Mouse (Mus musculus): ENCODE measurements around the gene Psmd7. TPM values are rescaled to one million over a fixed set of nuclear protein-coding genes. Genes with fewer than 3 reads are reported as not detected.
A peak's percentile ranks its signal among the peaks of the same experiment; 100 is the strongest.

Psmd7 gene
- polyA plus RNA-seq, 1 experiment from 2014 or later: 399 TPM

DNA sequence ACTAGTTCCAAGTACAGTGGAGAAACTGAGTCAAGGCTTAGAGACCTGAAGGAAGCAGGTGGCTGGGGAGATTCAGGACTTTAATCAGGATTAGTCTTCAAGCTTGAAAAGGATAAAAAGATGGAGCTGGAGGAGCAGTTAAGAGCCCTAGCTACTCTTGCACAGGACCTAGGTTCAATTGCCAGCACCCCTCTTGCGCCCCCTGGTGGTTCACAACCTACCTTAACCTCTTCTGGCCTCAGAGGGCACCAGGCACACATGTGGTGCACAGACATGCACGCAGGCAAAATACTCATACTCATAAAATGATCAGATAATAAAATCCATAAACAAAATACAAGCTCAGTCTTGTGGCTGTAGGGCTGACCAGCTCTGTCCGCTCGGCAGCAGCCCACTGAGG is 15.8 kb downstream of the Psmd7 start:
- no peaks in the 10 kb centered on the region for H3K27me3 ChIP-seq (ENCODE audit: low read depth, poor library complexity, severe bottlenecking)
- no peak overlapping the region for H3K4me3 ChIP-seq
- H3K4me1 ChIP-seq: peaks cover 14% of the 10 kb centered on the region
- H3K36me3 ChIP-seq: no peaks in the 10 kb centered on the region
- H3K9me3 ChIP-seq (replicated peaks): no peaks in the 10 kb centered on the region
- DNase-seq (ENCODE audit: low spot score): peak; percentile 86
- WGBS: 51% methylated on average over 4 of the region's 4 CpGs
- H3K27ac ChIP-seq: no peak overlapping the region

DNA sequence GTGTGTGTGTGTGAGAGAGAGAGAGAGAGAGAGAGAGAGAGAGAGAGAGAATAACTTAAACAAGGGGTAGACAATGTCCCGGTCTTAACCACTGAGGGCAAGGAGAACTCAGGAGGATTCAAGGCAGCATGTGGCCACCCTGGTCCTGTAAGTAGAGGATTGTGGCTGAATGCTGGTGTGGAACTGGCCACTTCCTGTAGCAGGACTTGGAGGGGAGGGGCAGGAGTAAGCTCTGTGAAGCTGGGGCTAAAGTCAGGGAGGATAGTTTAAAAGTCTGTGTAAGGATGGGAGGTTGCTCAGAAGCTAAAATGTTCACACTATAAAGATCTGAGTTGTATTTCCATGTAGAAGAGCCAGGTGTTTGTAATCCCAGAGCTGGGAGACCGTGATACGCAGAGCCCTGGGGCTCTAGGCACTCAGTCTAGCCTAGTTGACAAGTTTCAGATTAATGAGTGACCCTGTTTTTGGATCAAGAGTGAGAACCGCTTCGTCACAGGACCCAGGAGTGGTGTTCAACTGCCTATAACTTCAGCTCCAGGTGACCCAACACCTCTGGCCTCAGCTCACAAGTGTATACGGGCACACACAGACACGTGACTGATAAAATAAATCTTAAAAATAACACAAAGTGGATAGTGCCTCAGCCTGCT is 16.7 kb downstream of the Psmd7 start:
- Histone ChIP-seq H3K4me3 (no peak overlapping the region), H3K27ac (peak overlapping the region; percentile 32; the same call in 1 of the 2 replicates), H3K36me3 (no peaks in the 10 kb centered on the region), H3K9me3 (replicated peaks) (no peaks in the 10 kb centered on the region), H3K4me1 (peaks cover 12% of the 10 kb centered on the region), H3K27me3 (ENCODE audit: low read depth, poor library complexity, severe bottlenecking) (no peaks in the 10 kb centered on the region)
- no peak for DNase-seq (ENCODE audit: low spot score)
- WGBS: 83% methylated on average over 7 of the region's 7 CpGs

DNA sequence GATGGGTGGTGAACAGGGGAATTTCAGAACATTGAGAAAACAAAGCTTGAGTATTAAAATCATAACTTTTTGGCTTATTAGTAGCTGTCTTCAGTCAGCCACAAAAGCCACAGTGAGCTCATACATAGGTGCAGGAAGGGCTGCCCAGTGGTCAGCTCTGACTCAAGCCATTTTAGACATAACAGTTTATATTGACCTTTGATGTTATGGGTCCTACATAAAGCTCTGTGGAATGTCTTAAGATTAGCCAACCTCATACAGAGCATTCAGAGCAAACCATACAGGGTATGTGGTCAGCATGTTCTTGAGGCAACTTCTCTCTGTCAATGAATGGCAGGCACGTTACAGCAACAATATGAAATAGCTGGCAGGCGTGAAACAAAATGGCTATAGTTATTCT is 17.2 kb downstream of the Psmd7 start:
- DNase-seq (ENCODE audit: low spot score): no peak
- no peak overlapping the region for H3K4me3 ChIP-seq
- 91% methylated on average over 2 of the region's 2 CpGs for WGBS

DNA sequence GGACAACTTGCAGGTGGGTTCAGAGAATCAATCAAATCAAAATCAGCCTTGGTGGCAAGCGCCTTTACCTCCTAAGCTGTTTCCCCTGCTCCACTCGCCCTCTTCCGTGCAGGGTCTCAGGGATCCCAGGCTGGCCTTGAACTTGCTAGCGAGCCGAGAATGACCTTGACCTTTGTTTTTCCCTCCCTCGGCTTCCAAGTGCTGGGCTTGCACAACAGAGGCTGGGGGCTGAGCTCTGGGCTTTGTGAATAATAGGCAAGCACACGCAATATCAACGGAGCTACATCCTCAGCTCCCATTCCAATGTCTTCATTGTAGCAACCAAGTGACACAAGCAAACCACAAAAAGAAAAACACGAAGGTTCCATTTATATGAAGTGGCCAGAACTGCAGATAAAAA is 26.1 kb downstream of the Psmd7 start:
- Histone ChIP-seq H3K27ac (peak overlapping the region; percentile 79; the same call in 1 of the 2 replicates), H3K27me3 (ENCODE audit: low read depth, poor library complexity, severe bottlenecking) (no peaks in the 10 kb centered on the region), H3K36me3 (peaks cover 13% of the 10 kb centered on the region), H3K4me1 (peaks cover 28% of the 10 kb centered on the region), H3K9me3 (replicated peaks) (no peaks in the 10 kb centered on the region), H3K4me3 (no peak overlapping the region)
- WGBS: 76% methylated on average over 9 of the region's 9 CpGs
- DNase-seq (ENCODE audit: low spot score): no peak

More for the DNA sequence above, 17.2 kb downstream of the Psmd7 start:
- H3K27ac ChIP-seq: 0 out of 2 replicates have a peak overlapping the region, but pooled peaks have one; percentile 32
- H3K4me1 ChIP-seq: peaks cover 7% of the 10 kb centered on the region; the same call in 1 of the 2 replicates
- H3K36me3 ChIP-seq: no peaks in the 10 kb centered on the region
- H3K27me3 ChIP-seq (ENCODE audit: low read depth, poor library complexity, severe bottlenecking): no peaks in the 10 kb centered on the region
- H3K9me3 ChIP-seq (replicated peaks): no peaks in the 10 kb centered on the region

DNA sequence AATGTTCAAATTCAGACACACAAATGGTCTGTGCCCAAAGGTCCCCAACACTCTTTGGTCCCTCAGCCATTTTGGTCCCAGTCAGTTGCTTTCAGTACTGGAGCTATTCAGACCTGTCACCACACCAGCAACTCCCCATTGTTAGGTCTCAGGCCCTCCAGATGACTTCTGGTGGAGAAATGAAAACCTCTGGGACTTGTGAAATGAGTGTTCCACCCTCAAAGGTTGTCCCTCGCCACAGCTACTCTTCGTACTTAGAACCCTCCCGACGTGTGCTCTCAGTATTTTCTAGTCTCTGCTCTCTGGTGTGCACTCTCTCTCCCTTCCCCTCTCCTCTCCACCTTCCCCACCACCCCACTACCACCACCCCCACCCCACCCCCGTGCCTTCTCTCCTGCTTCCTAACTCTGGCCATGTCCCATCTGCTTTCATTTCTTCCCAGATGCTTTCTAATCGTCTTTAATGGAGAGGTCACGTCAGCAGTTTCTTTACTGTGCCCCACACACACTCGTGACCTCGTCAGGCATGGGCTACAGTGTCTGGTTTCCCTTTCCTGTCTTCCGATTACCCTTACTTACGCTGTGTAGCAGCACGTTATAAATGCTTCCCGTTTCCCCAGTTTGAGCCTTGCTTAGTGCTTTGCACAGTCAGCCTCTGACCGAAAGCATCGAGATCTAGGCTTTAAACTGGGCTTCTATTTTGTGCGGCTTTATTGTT is 27.3 kb downstream of the Psmd7 start:
- 38% methylated on average over 16 of the region's 16 CpGs for whole genome bisulfite sequencing

DNA sequence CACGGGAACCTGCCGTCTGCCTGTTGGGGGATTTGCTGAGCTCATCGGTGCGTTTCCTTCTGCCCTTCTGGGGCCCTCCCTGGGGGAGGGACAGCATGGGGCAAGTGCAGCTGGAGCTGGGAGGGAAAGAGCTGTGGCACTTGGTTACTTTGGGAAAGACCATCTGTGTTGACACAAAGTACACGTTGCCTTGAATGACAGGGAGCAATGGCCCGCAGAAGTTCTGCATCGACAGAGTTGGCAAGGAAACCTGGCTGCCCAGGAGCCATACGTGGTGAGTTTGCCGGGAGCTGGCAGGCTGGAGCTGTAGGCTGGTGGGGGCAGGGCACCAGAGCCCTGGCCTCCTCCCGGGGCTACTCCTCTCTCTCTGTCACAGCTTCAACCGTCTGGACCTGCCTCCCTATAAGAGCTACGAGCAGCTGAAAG is 31.7 kb downstream of the Psmd7 start:
- no peaks in the 10 kb centered on the region for H3K9me3 ChIP-seq (replicated peaks)
- no peak overlapping the region for H3K4me3 ChIP-seq
- 59% methylated on average over 12 of the region's 12 CpGs for WGBS
- peaks cover 33% of the 10 kb centered on the region for H3K4me1 ChIP-seq
- no peak overlapping the region for H3K27ac ChIP-seq
- no peak for DNase-seq (ENCODE audit: low spot score)
- peaks cover 66% of the 10 kb centered on the region for H3K36me3 ChIP-seq
- no peaks in the 10 kb centered on the region for H3K27me3 ChIP-seq (ENCODE audit: low read depth, poor library complexity, severe bottlenecking)

More for the DNA sequence above, 27.3 kb downstream of the Psmd7 start:
- Histone ChIP-seq H3K36me3 (peaks cover 25% of the 10 kb centered on the region), H3K4me3 (no peak overlapping the region), H3K4me1 (peaks cover 36% of the 10 kb centered on the region), H3K9me3 (replicated peaks) (no peaks in the 10 kb centered on the region), H3K27ac (peak overlapping the region; percentile 79), H3K27me3 (ENCODE audit: low read depth, poor library complexity, severe bottlenecking) (no peaks in the 10 kb centered on the region)
- no peak for DNase-seq (ENCODE audit: low spot score)

DNA sequence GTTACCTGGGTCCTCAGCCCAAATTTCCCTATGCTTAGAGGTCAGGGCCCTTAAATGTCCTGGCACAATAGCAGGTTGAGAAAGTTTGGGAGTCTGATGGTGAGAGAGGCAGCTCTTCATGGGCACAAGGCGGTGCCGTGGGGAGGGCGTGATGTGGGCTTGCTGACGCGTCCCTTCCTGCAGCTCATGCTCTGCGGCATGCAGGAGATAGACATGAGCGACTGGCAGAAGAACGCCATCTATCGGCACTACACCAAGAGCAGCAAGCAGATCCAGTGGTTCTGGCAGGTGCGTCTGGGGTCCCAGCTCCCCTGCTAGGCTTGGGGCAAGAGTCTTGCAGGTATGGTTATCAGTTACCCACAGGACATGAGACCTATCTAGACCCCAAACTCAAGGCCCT is 33.0 kb downstream of the Psmd7 start:
- H3K27ac ChIP-seq: no peak overlapping the region
- H3K9me3 ChIP-seq (replicated peaks): no peaks in the 10 kb centered on the region
- WGBS: 91% methylated on average over 10 of the region's 10 CpGs
- no peaks in the 10 kb centered on the region for H3K27me3 ChIP-seq (ENCODE audit: low read depth, poor library complexity, severe bottlenecking)
- peaks cover 79% of the 10 kb centered on the region for H3K36me3 ChIP-seq
- H3K4me1 ChIP-seq: peaks cover 21% of the 10 kb centered on the region
- H3K4me3 ChIP-seq: no peak overlapping the region
- DNase-seq (ENCODE audit: low spot score): no peak

DNA sequence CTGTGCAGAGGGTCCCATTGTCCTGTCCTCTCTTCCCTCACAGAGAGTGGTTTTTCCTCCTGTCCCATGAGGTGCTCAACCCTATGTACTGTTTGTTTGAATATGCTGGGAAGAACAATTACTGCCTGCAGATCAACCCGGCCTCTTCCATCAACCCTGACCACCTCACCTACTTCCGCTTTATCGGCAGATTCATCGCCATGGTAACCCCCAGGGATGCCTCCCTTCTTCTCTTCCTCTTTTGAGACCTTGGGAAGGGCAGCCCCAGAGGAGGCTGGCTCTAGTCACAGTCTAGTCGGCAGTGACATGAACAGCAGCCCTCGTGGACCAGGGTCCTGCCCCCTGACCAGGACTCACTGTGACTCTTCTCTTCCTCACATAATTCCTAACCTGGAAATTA is 36.0 kb downstream of the Psmd7 start:
- H3K9me3 ChIP-seq (replicated peaks): no peaks in the 10 kb centered on the region
- no peaks in the 10 kb centered on the region for H3K27me3 ChIP-seq (ENCODE audit: low read depth, poor library complexity, severe bottlenecking)
- DNase-seq (ENCODE audit: low spot score): no peak
- H3K36me3 ChIP-seq: peaks cover 96% of the 10 kb centered on the region
- H3K4me1 ChIP-seq: peaks cover 13% of the 10 kb centered on the region
- H3K27ac ChIP-seq: no peak overlapping the region
- WGBS: 90% methylated on average over 6 of the region's 6 CpGs
- no peak overlapping the region for H3K4me3 ChIP-seq

DNA sequence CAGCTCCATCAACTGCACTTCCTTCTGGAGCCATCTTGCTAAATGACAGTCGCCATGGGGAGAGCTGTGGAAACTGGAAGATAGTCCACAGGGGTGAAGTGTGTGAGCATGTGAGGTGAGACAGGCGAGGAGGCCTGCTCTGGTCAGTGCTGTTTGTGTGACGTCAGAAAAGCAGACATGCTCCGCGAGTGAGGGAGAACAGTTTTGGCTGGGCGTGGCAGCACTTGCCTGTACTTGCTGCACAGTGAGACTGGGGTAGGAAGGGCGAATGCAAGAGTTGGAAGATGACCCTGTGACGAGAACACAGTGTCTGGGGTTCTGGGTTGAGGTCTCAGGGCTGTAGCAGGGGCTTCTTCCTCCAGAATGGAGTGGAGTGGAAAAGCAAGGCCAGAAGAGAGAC is 41.4 kb downstream of the Psmd7 start:
- Histone ChIP-seq H3K9me3 (replicated peaks) (no peaks in the 10 kb centered on the region), H3K27ac (peak overlapping the region; percentile 86), H3K27me3 (ENCODE audit: low read depth, poor library complexity, severe bottlenecking) (no peaks in the 10 kb centered on the region), H3K36me3 (peaks cover 80% of the 10 kb centered on the region), H3K4me3 (peak overlapping the region; percentile 38; the same call in 1 of the 2 replicates), H3K4me1 (peaks cover 22% of the 10 kb centered on the region)
- whole genome bisulfite sequencing: 86% methylated on average over 8 of the region's 8 CpGs
- no peak for DNase-seq (ENCODE audit: low spot score)

DNA sequence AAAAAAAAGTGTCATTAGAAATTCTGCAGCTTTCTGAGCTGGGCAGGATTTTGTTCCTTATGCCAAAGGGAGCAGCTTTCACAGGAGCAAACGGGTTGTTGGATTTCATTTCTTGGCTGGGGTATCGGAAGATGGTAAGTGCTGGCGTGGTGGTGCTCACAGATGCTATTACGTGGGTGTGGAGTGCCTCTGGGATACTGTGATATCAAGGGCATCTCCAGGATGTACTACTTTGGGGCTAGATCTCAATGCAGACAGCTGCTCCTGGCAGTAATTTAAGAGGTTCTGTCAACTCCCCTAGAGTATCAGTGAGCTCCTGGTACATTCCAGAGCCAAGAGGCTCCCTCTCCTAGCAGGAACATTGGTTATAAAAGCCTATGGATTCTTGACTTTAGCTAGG is 42.1 kb downstream of the Psmd7 start:
- WGBS: 96% methylated on average over 4 of the region's 4 CpGs
- Histone ChIP-seq H3K4me1 (peaks cover 21% of the 10 kb centered on the region), H3K4me3 (peak overlapping the region; percentile 38; the same call in 1 of the 2 replicates), H3K36me3 (peaks cover 78% of the 10 kb centered on the region), H3K9me3 (replicated peaks) (no peaks in the 10 kb centered on the region), H3K27ac (peak overlapping the region; percentile 86), H3K27me3 (ENCODE audit: low read depth, poor library complexity, severe bottlenecking) (no peaks in the 10 kb centered on the region)
- DNase-seq (ENCODE audit: low spot score): no peak

DNA sequence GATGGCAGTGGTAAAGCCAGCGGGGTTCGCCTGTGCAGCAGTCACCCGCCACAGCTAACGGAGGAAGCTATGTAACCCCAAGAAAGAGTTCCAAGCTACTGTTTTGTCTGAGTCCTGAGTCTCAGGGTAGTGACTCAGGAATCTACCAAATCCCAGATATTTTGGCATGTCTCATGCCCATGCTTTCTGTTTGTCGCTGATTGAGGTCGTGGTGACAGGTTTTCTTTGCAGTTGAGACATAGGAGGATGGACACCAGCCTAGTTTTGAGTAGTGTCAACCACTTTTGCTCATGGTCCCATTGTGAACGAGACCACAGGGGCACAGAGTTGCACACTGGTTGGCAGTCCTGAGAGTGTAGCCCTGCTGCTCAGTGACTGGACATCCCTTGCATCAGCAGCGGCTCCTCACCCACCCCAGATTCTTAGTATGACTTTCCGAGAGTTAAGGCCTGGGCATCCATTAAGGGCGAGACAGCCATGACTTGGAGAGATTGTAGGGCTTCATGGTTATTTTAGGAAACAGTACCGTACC is 42.6 kb downstream of the Psmd7 start:
- no peak for DNase-seq (ENCODE audit: low spot score)
- H3K4me1 ChIP-seq: peaks cover 21% of the 10 kb centered on the region
- H3K27me3 ChIP-seq (ENCODE audit: low read depth, poor library complexity, severe bottlenecking): no peaks in the 10 kb centered on the region
- peaks cover 77% of the 10 kb centered on the region for H3K36me3 ChIP-seq
- WGBS: 95% methylated on average over 11 of the region's 11 CpGs
- peak overlapping the region; percentile 86 for H3K27ac ChIP-seq
- peak overlapping the region; percentile 38 for H3K4me3 ChIP-seq
- no peaks in the 10 kb centered on the region for H3K9me3 ChIP-seq (replicated peaks)

DNA sequence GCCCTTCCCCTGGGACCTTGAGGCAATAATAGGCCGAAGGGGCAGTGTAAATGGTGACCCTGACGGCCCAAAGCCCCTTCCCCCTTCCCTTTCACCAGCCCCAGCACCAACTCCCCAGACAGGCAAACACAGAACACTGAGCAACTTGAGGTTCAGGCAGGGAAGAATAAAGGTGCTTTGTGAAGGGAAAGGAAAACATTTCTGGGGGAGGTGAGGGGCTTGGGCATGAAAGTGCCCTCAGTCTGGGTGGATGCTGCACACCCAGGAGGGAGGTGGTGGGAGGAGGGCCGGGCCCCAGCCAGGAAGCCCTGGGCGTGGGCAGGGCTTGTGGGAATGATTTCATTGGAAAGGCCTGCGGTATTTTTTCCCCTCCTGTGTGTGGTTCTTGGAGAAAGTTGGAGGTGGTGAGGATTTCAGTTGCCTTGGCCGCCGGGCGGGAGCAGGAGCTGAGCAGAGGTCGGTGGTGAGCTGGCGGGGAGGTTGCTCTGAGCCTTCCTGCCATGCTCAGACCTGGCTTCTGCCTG is 43.6 kb downstream of the Psmd7 start:
- Histone ChIP-seq H3K4me1 (peaks cover 21% of the 10 kb centered on the region), H3K9me3 (replicated peaks) (no peaks in the 10 kb centered on the region), H3K27me3 (ENCODE audit: low read depth, poor library complexity, severe bottlenecking) (no peaks in the 10 kb centered on the region), H3K4me3 (peak overlapping the region; percentile 38; the same call in 1 of the 2 replicates), H3K36me3 (peaks cover 75% of the 10 kb centered on the region), H3K27ac (peak overlapping the region; percentile 86)
- DNase-seq (ENCODE audit: low spot score): no peak
- 65% methylated on average over 10 of the region's 10 CpGs for WGBS

DNA sequence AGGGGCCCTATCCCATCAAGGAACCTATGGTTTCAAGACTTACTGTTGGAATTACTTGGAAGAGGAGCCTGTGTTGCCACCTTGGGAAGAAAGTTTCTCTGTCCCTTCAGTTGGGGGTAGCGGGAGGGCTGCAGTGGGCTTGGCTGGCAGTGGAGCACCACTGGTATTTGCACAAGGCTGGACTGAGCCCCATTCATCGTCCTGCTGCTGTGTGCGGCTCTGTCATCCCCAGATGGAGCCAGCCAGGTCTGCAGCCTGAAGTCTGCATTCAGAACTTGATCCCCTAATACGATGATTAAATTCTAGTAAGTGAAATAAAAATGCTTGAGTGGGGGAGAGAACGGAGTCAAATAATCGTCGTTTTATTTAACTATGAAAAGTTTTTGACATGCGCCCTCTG is 44.1 kb downstream of the Psmd7 start:
- no peak overlapping the region for H3K4me3 ChIP-seq
- whole genome bisulfite sequencing: 87% methylated on average over 8 of the region's 8 CpGs

More for the DNA sequence above, 44.1 kb downstream of the Psmd7 start:
- no peaks in the 10 kb centered on the region for H3K27me3 ChIP-seq (ENCODE audit: low read depth, poor library complexity, severe bottlenecking)
- peaks cover 70% of the 10 kb centered on the region for H3K36me3 ChIP-seq
- H3K27ac ChIP-seq: peak overlapping the region; percentile 86
- no peaks in the 10 kb centered on the region for H3K9me3 ChIP-seq (replicated peaks)
- peaks cover 21% of the 10 kb centered on the region for H3K4me1 ChIP-seq
- DNase-seq (ENCODE audit: low spot score): no peak
